Mouse (Mus musculus): Measurements from ENCODE around the gene Hk2. TPM values are rescaled to one million over a fixed set of nuclear protein-coding genes. Genes with fewer than 3 reads are reported as not detected.
A peak's percentile ranks its signal among the peaks of the same experiment; 100 is the strongest.

Gene Hk2
- polyA plus RNA-seq, 1 experiment from 2014 or later, result 18.7 TPM

DNA sequence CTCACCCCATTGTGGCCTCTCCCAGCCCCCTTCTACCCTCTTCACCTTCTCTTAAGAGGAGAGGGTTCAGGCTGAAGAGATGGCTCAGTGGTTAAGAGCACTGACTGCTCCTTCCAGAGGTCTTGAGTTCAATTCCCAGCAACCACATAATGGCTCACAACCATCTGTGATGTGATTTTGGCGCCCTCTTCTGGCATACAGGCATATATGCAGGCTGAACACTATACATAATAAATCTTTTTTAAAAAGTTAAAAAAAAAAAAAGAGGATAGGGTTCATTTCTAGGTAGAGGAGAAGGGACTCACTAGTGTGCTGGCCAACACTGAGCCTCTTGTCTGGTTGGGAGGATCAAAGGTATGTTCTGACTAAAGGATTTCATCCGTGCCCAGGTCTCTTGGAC, 24.2 kb downstream of the Hk2 start:
- H3K9me3 ChIP-seq, result no peaks in the 10 kb centered on the region
- DNase-seq (ENCODE audit: low spot score), result no peak
- H3K36me3 ChIP-seq, result peaks cover 75% of the 10 kb centered on the region
- 55% methylated on average over 2 of the region's 2 CpGs for WGBS
- no peaks in the 10 kb centered on the region for H3K27me3 ChIP-seq (ENCODE audit: insufficient read depth, poor library complexity, severe bottlenecking)
- no peak overlapping the region for H3K4me3 ChIP-seq
- H3K4me1 ChIP-seq (replicated peaks), result no peaks in the 10 kb centered on the region
- H3K27ac ChIP-seq, result no peak overlapping the region

DNA sequence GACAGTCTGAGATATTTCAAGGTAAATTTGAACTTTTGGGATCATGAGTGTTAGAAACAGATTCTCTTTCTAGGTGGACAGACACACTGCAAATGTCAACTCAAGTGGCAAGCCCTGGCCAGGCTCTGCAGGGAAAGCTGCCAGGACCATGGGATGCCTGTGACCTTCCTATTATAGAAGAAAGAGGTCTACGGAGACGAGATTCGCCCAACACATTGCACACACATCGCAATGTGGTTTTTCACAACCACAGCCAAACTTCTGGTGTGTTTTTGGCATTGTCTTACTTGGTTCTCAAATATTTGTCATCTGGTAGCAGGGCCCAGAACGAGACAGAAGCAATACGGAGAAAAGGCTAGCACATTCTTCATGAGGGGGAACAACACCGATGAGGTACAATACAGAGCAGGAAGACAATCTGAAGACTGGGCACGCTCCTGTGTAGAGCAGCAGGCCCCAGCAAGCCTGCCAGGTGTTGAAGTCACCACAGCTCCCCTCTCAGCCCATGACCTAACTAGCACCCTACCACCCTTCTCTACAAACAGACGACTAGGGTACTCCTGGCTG, 26.1 kb downstream of the Hk2 start:
- Histone ChIP-seq H3K27ac (no peak overlapping the region), H3K27me3 (ENCODE audit: insufficient read depth, poor library complexity, severe bottlenecking) (no peaks in the 10 kb centered on the region), H3K36me3 (peaks cover 83% of the 10 kb centered on the region), H3K9me3 (no peaks in the 10 kb centered on the region), H3K4me1 (replicated peaks) (no peaks in the 10 kb centered on the region), H3K4me3 (no peak overlapping the region)
- DNase-seq (ENCODE audit: low spot score), result no peak
- WGBS, result 93% methylated on average over 9 of the region's 9 CpGs

DNA sequence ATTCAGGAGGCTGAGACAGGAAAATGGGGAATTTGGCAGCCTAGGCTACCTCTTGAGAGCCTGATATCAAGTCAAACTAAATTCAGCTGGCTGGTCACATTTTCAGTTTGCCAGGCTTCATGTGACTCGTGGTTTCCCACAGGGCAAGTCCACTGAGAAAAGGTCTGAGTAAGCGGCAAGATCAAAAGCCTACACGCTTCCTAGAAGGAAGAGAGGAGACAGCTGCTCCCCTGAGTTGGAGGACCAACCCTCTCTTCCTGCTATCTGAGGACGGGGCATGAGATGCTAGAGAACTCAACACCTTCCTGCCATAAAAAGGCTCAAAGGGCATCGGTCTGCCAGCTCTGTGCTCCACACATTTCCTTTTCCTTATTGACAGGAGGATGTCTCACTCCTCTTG, 27.2 kb downstream of the Hk2 start:
- no peak overlapping the region for H3K27ac ChIP-seq
- H3K9me3 ChIP-seq, result no peaks in the 10 kb centered on the region
- no peak for DNase-seq (ENCODE audit: low spot score)
- no peak overlapping the region for H3K4me3 ChIP-seq
- no peaks in the 10 kb centered on the region for H3K27me3 ChIP-seq (ENCODE audit: insufficient read depth, poor library complexity, severe bottlenecking)
- 77% methylated on average over 5 of the region's 5 CpGs for WGBS
- no peaks in the 10 kb centered on the region for H3K4me1 ChIP-seq (replicated peaks)
- peaks cover 90% of the 10 kb centered on the region for H3K36me3 ChIP-seq

DNA sequence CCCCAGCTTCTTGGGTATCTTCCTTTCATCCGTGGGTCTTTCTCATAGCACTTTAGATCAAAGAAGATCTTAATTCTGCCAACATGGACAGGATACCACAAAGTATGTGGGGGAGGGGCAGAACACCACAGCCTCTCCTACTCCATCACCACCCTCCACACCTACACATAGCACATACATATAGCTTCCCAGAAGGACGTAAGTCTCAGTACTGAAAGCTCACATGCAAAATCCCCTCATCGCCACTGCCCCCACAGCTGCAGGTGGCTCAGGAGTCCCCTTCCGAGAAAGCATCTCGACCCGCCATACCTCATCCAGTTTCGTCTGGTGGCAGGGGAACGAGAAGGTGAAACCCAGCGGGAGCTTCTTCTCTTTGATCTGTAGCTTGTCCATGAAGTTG, 29.7 kb downstream of the Hk2 start:
- Histone ChIP-seq H3K9me3 (no peaks in the 10 kb centered on the region), H3K4me1 (replicated peaks) (no peaks in the 10 kb centered on the region), H3K4me3 (no peak overlapping the region), H3K27me3 (ENCODE audit: insufficient read depth, poor library complexity, severe bottlenecking) (no peaks in the 10 kb centered on the region), H3K36me3 (peaks cover 79% of the 10 kb centered on the region), H3K27ac (no peak overlapping the region)
- DNase-seq (ENCODE audit: low spot score), result no peak
- 92% methylated on average over 9 of the region's 9 CpGs for WGBS

DNA sequence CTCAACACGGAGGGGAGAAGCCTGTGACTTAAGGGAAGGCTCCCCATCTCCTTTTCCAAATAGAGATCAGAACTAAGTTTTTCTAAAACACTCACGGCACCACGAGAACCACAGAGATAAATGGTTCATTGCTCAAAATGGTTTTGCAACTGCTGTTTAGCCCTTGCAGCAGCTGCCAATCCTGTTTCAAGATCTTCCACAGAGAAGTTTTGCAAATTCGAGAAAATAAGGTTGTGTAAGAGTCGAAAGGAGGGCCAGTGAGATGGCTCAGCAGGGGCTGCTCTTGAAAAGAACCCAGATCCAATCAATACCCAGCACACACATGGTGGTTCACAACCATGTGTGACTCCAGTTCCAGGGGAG, 32.8 kb downstream of the Hk2 start:
- Histone ChIP-seq H3K27me3 (ENCODE audit: insufficient read depth, poor library complexity, severe bottlenecking) (no peaks in the 10 kb centered on the region), H3K27ac (no peak overlapping the region), H3K36me3 (peaks cover 80% of the 10 kb centered on the region), H3K9me3 (no peaks in the 10 kb centered on the region), H3K4me3 (no peak overlapping the region), H3K4me1 (replicated peaks) (no peaks in the 10 kb centered on the region)
- no peak for DNase-seq (ENCODE audit: low spot score)
- 90% methylated on average over 5 of the region's 5 CpGs for WGBS

DNA sequence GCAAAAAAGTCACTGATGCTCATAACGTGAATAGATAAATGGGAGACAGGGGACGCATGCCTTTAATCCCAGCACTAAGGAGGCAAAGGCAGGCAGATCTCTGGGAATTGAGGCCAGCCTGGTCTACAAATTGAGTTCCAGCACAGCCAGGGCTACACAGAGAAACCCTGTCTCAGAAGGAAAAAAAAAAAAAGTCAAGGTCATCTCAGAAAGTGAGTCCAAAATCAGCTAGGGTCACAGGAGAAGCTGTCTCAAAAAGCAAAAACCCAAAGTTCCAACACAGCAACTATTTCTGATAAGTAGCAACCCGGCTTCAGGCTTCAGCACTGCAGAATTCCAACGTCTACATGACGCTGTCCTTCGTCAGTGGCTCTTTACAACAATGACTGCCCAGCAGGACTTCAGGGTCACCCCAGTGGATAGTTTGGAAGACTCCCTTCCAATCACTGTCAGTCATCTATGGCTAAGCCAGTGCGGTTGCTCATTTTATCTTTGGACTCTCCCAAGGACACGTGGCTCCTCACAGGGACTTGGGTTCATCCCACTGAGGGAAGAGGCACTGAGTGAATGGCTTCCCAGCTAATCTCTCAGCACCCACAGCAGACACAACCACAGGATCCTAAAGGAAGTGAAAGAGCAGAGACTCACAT, 33.3 kb downstream of the Hk2 start:
- H3K9me3 ChIP-seq, result no peaks in the 10 kb centered on the region
- no peak overlapping the region for H3K4me3 ChIP-seq
- no peaks in the 10 kb centered on the region for H3K4me1 ChIP-seq (replicated peaks)
- WGBS, result 83% methylated on average over 8 of the region's 8 CpGs
- no peak for DNase-seq (ENCODE audit: low spot score)
- H3K27me3 ChIP-seq (ENCODE audit: insufficient read depth, poor library complexity, severe bottlenecking), result no peaks in the 10 kb centered on the region
- peaks cover 80% of the 10 kb centered on the region for H3K36me3 ChIP-seq
- H3K27ac ChIP-seq, result no peak overlapping the region

GRCm38 (mm10) chr6:82740269-82740668, 34.0 kb downstream of the Hk2 start:
- Histone ChIP-seq H3K27me3 (ENCODE audit: insufficient read depth, poor library complexity, severe bottlenecking) (no peaks in the 10 kb centered on the region), H3K4me1 (replicated peaks) (no peaks in the 10 kb centered on the region), H3K27ac (no peak overlapping the region), H3K9me3 (no peaks in the 10 kb centered on the region), H3K36me3 (peaks cover 87% of the 10 kb centered on the region), H3K4me3 (no peak overlapping the region)
- DNase-seq (ENCODE audit: low spot score), result peak; percentile 29
- WGBS, result 47% methylated on average over 6 of the region's 6 CpGs

- no peak overlapping the region for H3K4me3 ChIP-seq
- H3K36me3 ChIP-seq, result peaks cover 86% of the 10 kb centered on the region
- H3K27ac ChIP-seq, result no peak overlapping the region
- no peaks in the 10 kb centered on the region for H3K27me3 ChIP-seq (ENCODE audit: insufficient read depth, poor library complexity, severe bottlenecking)
- no peaks in the 10 kb centered on the region for H3K4me1 ChIP-seq (replicated peaks)
- 93% methylated on average over 27 of the region's 27 CpGs for whole genome bisulfite sequencing
- H3K9me3 ChIP-seq, result no peaks in the 10 kb centered on the region
- no peak for DNase-seq (ENCODE audit: low spot score)
Measured at GRCm38 (mm10) chr6:82737634-82738540, 36.4 kb downstream of the Hk2 start.

- Histone ChIP-seq H3K27me3 (ENCODE audit: insufficient read depth, poor library complexity, severe bottlenecking) (no peaks in the 10 kb centered on the region), H3K36me3 (peaks cover 82% of the 10 kb centered on the region)
- no peak for DNase-seq (ENCODE audit: low spot score)
Measured at GRCm38 (mm10) chr6:82736626-82737600, 37.3 kb downstream of the Hk2 start.

GRCm38 (mm10) chr6:82735347-82735746, 38.9 kb downstream of the Hk2 start:
- Histone ChIP-seq H3K9me3 (no peaks in the 10 kb centered on the region), H3K27me3 (ENCODE audit: insufficient read depth, poor library complexity, severe bottlenecking) (no peaks in the 10 kb centered on the region), H3K36me3 (peaks cover 87% of the 10 kb centered on the region), H3K27ac (no peak overlapping the region), H3K4me1 (replicated peaks) (no peaks in the 10 kb centered on the region), H3K4me3 (no peak overlapping the region)
- 92% methylated on average over 7 of the region's 7 CpGs for WGBS
- no peak for DNase-seq (ENCODE audit: low spot score)

More at GRCm38 (mm10) chr6:82736626-82737600, 37.3 kb downstream of the Hk2 start:
- no peaks in the 10 kb centered on the region for H3K9me3 ChIP-seq
- no peaks in the 10 kb centered on the region for H3K4me1 ChIP-seq (replicated peaks)
- H3K4me3 ChIP-seq, result no peak overlapping the region
- H3K27ac ChIP-seq, result no peak overlapping the region
- 85% methylated on average over 25 of the region's 25 CpGs for WGBS

GRCm38 (mm10) chr6:82728635-82729034, 45.6 kb downstream of the Hk2 start:
- Histone ChIP-seq H3K27me3 (ENCODE audit: insufficient read depth, poor library complexity, severe bottlenecking) (no peaks in the 10 kb centered on the region), H3K9me3 (no peaks in the 10 kb centered on the region), H3K27ac (no peak overlapping the region), H3K4me3 (no peak overlapping the region), H3K4me1 (replicated peaks) (peaks cover 7% of the 10 kb centered on the region), H3K36me3 (peaks cover 91% of the 10 kb centered on the region)
- no peak for DNase-seq (ENCODE audit: low spot score)
- WGBS, result 90% methylated on average over 21 of the region's 21 CpGs

- DNase-seq (ENCODE audit: low spot score), result no peak
- WGBS, result 92% methylated on average over 13 of the region's 13 CpGs
- Histone ChIP-seq H3K4me3 (no peak overlapping the region), H3K9me3 (no peaks in the 10 kb centered on the region), H3K27me3 (ENCODE audit: insufficient read depth, poor library complexity, severe bottlenecking) (no peaks in the 10 kb centered on the region), H3K27ac (no peak overlapping the region), H3K4me1 (replicated peaks) (peaks cover 16% of the 10 kb centered on the region), H3K36me3 (peaks cover 83% of the 10 kb centered on the region)
Measured at GRCm38 (mm10) chr6:82727206-82727605, 47.0 kb downstream of the Hk2 start.
